Mouse (Mus musculus): ENCODE data around the gene Trpm3.

DNA sequence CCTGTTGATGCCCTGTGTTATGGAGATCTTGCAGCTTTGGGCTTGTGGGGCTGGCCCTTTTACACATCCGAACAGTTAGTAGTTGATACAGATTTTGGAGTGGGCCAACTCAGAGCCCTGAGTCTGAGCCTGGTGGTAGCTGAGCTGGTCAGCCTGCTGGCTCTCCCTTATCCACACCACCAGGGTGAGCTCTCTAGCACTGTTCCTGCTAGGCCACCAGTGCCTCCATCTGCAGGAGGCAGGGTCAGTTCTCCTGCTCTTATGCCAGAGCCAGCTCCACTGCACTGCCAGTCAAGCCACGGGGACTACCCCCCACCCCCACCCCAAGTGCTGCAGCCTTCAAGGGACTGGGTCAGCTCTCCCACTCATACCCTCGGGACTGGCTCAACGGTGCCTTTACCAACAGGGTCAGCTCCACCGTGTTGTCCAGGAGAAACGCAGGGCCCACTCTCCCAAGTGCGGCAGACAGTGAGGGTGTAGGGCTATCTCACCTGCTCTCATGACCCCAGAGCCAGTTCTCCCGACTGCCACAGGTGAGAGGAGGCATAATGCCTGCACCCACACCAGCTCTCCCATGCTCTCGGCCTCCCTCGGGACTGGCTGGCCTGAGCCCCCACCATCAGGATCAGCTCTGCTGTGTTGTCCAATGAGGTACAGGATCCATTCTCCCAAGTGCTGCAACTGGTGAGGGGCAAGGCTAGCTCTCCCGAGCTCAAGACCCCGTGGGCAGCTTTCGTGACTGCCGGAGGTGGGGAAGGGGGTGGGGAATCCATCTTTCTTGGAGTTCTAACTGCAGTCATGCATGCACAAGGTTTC is 821.8 kb downstream of the Trpm3 start:
- no peak for TF ChIP-seq POLR2A (IDR thresholded peaks at IDR 0.05; ENCODE audit: insufficient read depth, low read length)
- no peak for TF ChIP-seq EP300 (IDR thresholded peaks at IDR 0.05; ENCODE audit: insufficient read depth, low read depth, low read length)
- TF ChIP-seq CTCF (IDR thresholded peaks at IDR 0.05; ENCODE audit: low read depth, low read length), result no peak
